Mouse (Mus musculus) embryonic fibroblast, embryonic 13.5 days (primary cell): ENCODE data around the gene Pik3r5. TPM values are rescaled to one million over a fixed set of nuclear protein-coding genes. Genes with fewer than 3 reads are reported as not detected.

Experiments
- H3K27ac ChIP-seq: 2 replicates; pipeline ENCODE4 v1.5.1; 2012; ENCODE audit warnings: low read length, control low read depth, inconsistent platforms; ENCODE audit not compliant: insufficient read depth
- H3K4me1 ChIP-seq: 2 replicates; pipeline ENCODE4 v1.6.1; 2011; ENCODE audit warnings: low read length; ENCODE audit not compliant: control insufficient read depth, insufficient read depth
- H3K4me3 ChIP-seq: 2 replicates; pipeline ENCODE4 v1.5.1; 2011; ENCODE audit warnings: mild to moderate bottlenecking, control low read depth, low read length; ENCODE audit not compliant: insufficient read depth
- CTCF ChIP-seq: IDR thresholded peaks from 2 replicates; pipeline ENCODE4 v1.5.1; 2011; ENCODE audit warnings: mild to moderate bottlenecking, control low read depth, low read length, moderate library complexity, borderline replicate concordance; ENCODE audit not compliant: insufficient read depth
- POLR2A ChIP-seq: IDR thresholded peaks from 2 replicates; pipeline ENCODE4 v1.6.1; 2011; ENCODE audit warnings: low read depth, mild to moderate bottlenecking, control low read depth, low read length, moderate library complexity
- polyA plus RNA-seq: library from polyadenylated mRNA; stranded (reverse); fragments of >200 nt; gene quantifications from 2 replicates; pipeline ENCODE4 v1.2.4, GENCODE M21; 2011; ENCODE audit warnings: low read depth; ENCODE audit not compliant: missing spikeins, insufficient read length

Pik3r5 gene
- polyA plus RNA-seq, 1 experiment, result 0.86 TPM

- no peak for TF ChIP-seq CTCF
- TF ChIP-seq POLR2A, result no peak
- Histone ChIP-seq H3K4me1 (peaks cover 14% of the 10 kb centered on the region), H3K27ac (no peak overlapping the region), H3K4me3 (no peak overlapping the region)
Observed at GRCm38 (mm10) chr11:68465090-68465489, 33.2 kb downstream of the Pik3r5 start.

GRCm38 (mm10) chr11:68467441-68467840, 35.5 kb downstream of the Pik3r5 start:
- no peak for TF ChIP-seq CTCF
- TF ChIP-seq POLR2A, result no peak
- Histone ChIP-seq H3K4me3 (no peak overlapping the region), H3K4me1 (peaks cover 14% of the 10 kb centered on the region), H3K27ac (no peak overlapping the region)

- TF ChIP-seq CTCF, result no peak
- no peak for TF ChIP-seq POLR2A
- H3K4me3 ChIP-seq, result no peak overlapping the region
- no peak overlapping the region for H3K27ac ChIP-seq
- H3K4me1 ChIP-seq, result peaks cover 14% of the 10 kb centered on the region
Observed at GRCm38 (mm10) chr11:68467962-68468612, 36.2 kb downstream of the Pik3r5 start.

GRCm38 (mm10) chr11:68468886-68469285, 37.0 kb downstream of the Pik3r5 start:
- TF ChIP-seq POLR2A (no peak), CTCF (no peak)
- no peak overlapping the region for H3K27ac ChIP-seq
- H3K4me1 ChIP-seq, result peaks cover 14% of the 10 kb centered on the region
- no peak overlapping the region for H3K4me3 ChIP-seq

GRCm38 (mm10) chr11:68472162-68472849, 40.4 kb downstream of the Pik3r5 start:
- Histone ChIP-seq H3K4me1 (peaks cover 14% of the 10 kb centered on the region), H3K4me3 (no peak overlapping the region), H3K27ac (no peak overlapping the region)
- TF ChIP-seq CTCF (no peak), POLR2A (no peak)

GRCm38 (mm10) chr11:68474600-68474999, 42.7 kb downstream of the Pik3r5 start:
- no peak for TF ChIP-seq POLR2A
- no peak for TF ChIP-seq CTCF
- Histone ChIP-seq H3K27ac (no peak overlapping the region), H3K4me3 (no peak overlapping the region), H3K4me1 (peaks cover 5% of the 10 kb centered on the region)

GRCm38 (mm10) chr11:68475676-68476075, 43.8 kb downstream of the Pik3r5 start:
- peaks cover 5% of the 10 kb centered on the region for H3K4me1 ChIP-seq
- TF ChIP-seq POLR2A (no peak), CTCF (no peak)
- H3K27ac ChIP-seq, result no peak overlapping the region
- H3K4me3 ChIP-seq, result no peak overlapping the region

- Histone ChIP-seq H3K4me1 (peaks cover 5% of the 10 kb centered on the region), H3K27ac (no peak overlapping the region), H3K4me3 (no peak overlapping the region)
- TF ChIP-seq POLR2A, result no peak
Observed at GRCm38 (mm10) chr11:68477661-68478060, 45.7 kb downstream of the Pik3r5 start.

GRCm38 (mm10) chr11:68478574-68478981, 46.7 kb downstream of the Pik3r5 start:
- H3K27ac ChIP-seq, result no peak overlapping the region
- H3K4me3 ChIP-seq, result no peak overlapping the region

GRCm38 (mm10) chr11:68480660-68481059, 48.7 kb downstream of the Pik3r5 start:
- Histone ChIP-seq H3K4me1 (peaks cover 5% of the 10 kb centered on the region), H3K4me3 (no peak overlapping the region), H3K27ac (no peak overlapping the region)
- TF ChIP-seq POLR2A (no peak), CTCF (peak; percentile 5; the same call in 1 of the 2 replicates)

More at GRCm38 (mm10) chr11:68478574-68478981, 46.7 kb downstream of the Pik3r5 start:
- TF ChIP-seq CTCF (no peak), POLR2A (no peak)
- H3K4me1 ChIP-seq, result peaks cover 5% of the 10 kb centered on the region
